Mouse (Mus musculus) neural tube, embryonic 15.5 days (tissue): Measurements from ENCODE around the gene Slc13a2. TPM values are rescaled to one million over a fixed set of nuclear protein-coding genes. Genes with fewer than 3 reads are reported as not detected.

Source experiments
- ATAC-seq: fragments of 200-750 bp; cut with Nextera tagmentation; 2 replicates; pipeline ENCODE4 v1.8.0; 2017; ENCODE audit warnings: mild to moderate bottlenecking, moderate TSS enrichment, moderate library complexity; ENCODE audit not compliant: low FRiP score
- H3K27ac ChIP-seq: fragments of 300-500 bp; sonication (generic); replicated peaks from 2 replicates; pipeline ENCODE4 v1.5.1; 2015; ENCODE audit warnings: mild to moderate bottlenecking, inconsistent platforms
- H3K27me3 ChIP-seq: fragments of 300-500 bp; sonication (generic); replicated peaks from 2 replicates; pipeline ENCODE4 v1.6.1; 2015; ENCODE audit warnings: inconsistent platforms
- H3K36me3 ChIP-seq: fragments of 300-500 bp; sonication (generic); 2 replicates; pipeline ENCODE4 v1.6.1; 2015; ENCODE audit warnings: inconsistent platforms
- H3K4me1 ChIP-seq: fragments of 300-500 bp; sonication (generic); 2 replicates; pipeline ENCODE4 v1.6.1; 2015; ENCODE audit warnings: inconsistent platforms
- H3K4me2 ChIP-seq: fragments of 300-500 bp; sonication (generic); 2 replicates; pipeline ENCODE4 v1.6.1; 2015; ENCODE audit warnings: inconsistent platforms, mild to moderate bottlenecking, moderate library complexity
- H3K4me3 ChIP-seq: fragments of 300-500 bp; sonication (generic); replicated peaks from 2 replicates; pipeline ENCODE4 v1.5.1; 2015; ENCODE audit warnings: mild to moderate bottlenecking, inconsistent platforms
- H3K9ac ChIP-seq: fragments of 300-500 bp; sonication (generic); replicated peaks from 2 replicates; pipeline ENCODE4 v1.6.1; 2015; ENCODE audit warnings: mild to moderate bottlenecking, inconsistent platforms
- H3K9me3 ChIP-seq: fragments of 300-500 bp; sonication (generic); replicated peaks from 2 replicates; pipeline ENCODE4 v1.6.1; 2016; ENCODE audit warnings: inconsistent platforms
- WGBS: fragments of 180-500 bp; shearing (Covaris S2); methylation state at CpG from one replicate; pipeline ENCODE4 v1.1.7; 2015; ENCODE audit warnings: mixed read lengths; 5-methylcytosine and 5-hydroxymethylcytosine counted together
- polyA plus RNA-seq: library from polyadenylated mRNA; unstranded; fragments of >200 nt; fragmentation: Nextera tagmentation; extraction: Ambion mirVana; gene quantifications from 2 replicates; pipeline ENCODE4 v1.2.1, GENCODE M21; 2015

Gene Slc13a2
- polyA plus RNA-seq, 1 experiment from 2014 or later = not detected

GRCm38 (mm10) chr11:78347908-78348307 is 74.1 kb downstream of the Slc13a2 start:
- Histone ChIP-seq H3K4me1 (peaks cover 32% of the 10 kb centered on the region), H3K4me3 (no peak overlapping the region), H3K36me3 (peaks cover 14% of the 10 kb centered on the region), H3K9me3 (no peaks in the 10 kb centered on the region), H3K27ac (no peak overlapping the region), H3K9ac (no peak overlapping the region), H3K27me3 (no peaks in the 10 kb centered on the region), H3K4me2 (no peak overlapping the region)
- ATAC-seq = no peak
- 74% methylated on average over 9 of the region's 9 CpGs for WGBS

Other genes starting within 250 kb of the Slc13a2 start
- gene Nek8, start 245.5 kb downstream of the Slc13a2 start, polyA plus RNA-seq = 7.0 and 9.7 TPM in 2 replicates
- gene Tlcd1, start 245.5 kb downstream of the Slc13a2 start, polyA plus RNA-seq = 19.3 and 20.0 TPM in 2 replicates
- gene Rpl23a, start 238.6 kb downstream of the Slc13a2 start, polyA plus RNA-seq = 774 and 869 TPM in 2 replicates
- gene Rab34, start 233.8 kb downstream of the Slc13a2 start, polyA plus RNA-seq = 66.1 and 71.0 TPM in 2 replicates
- gene Proca1, start 228.8 kb downstream of the Slc13a2 start, polyA plus RNA-seq = 3.3 and 4.8 TPM in 2 replicates
- 93.2 and 97.1 TPM in 2 replicates for gene Sdf2, start 176.5 kb downstream of the Slc13a2 start, polyA plus RNA-seq
- 22.9 and 25.1 TPM in 2 replicates for gene Supt6, start 176.2 kb downstream of the Slc13a2 start, polyA plus RNA-seq
- 56.5 and 65.2 TPM in 2 replicates for gene 2610507B11Rik, start 160.5 kb downstream of the Slc13a2 start, polyA plus RNA-seq
- gene BC030499, start 131.4 kb downstream of the Slc13a2 start, polyA plus RNA-seq = 0.40 and 0.42 TPM in 2 replicates
- 6.5 and 13.1 TPM in 2 replicates for gene Spag5, start 120.7 kb downstream of the Slc13a2 start, polyA plus RNA-seq
- 328 and 382 TPM in 2 replicates for gene Aldoc, start 99.2 kb downstream of the Slc13a2 start, polyA plus RNA-seq
- gene Pigs, start 93.8 kb downstream of the Slc13a2 start, polyA plus RNA-seq = 83.2 and 86.4 TPM in 2 replicates
- gene Unc119, start 78.7 kb downstream of the Slc13a2 start, polyA plus RNA-seq = 84.3 and 88.3 TPM in 2 replicates
- gene Foxn1, start 35.7 kb downstream of the Slc13a2 start, polyA plus RNA-seq = 11.8 TPM in 1 of 2 replicates, not detected in the other
- 23.4 and 26.0 TPM in 2 replicates for gene Slc46a1, start 43.5 kb upstream of the Slc13a2 start, polyA plus RNA-seq
- gene Sarm1, start 75.5 kb upstream of the Slc13a2 start, polyA plus RNA-seq = 38.8 and 49.0 TPM in 2 replicates
- gene Vtn, start 76.9 kb upstream of the Slc13a2 start, polyA plus RNA-seq = 151 and 156 TPM in 2 replicates
- 0.12 TPM in 1 of 2 replicates, not detected in the other for gene Sebox, start 81.2 kb upstream of the Slc13a2 start, polyA plus RNA-seq
- 89.3 and 94.4 TPM in 2 replicates for gene Tmem199, start 90.0 kb upstream of the Slc13a2 start, polyA plus RNA-seq
- gene Poldip2, start 90.0 kb upstream of the Slc13a2 start, polyA plus RNA-seq = 182 and 192 TPM in 2 replicates
- gene Tnfaip1, start 114.1 kb upstream of the Slc13a2 start, polyA plus RNA-seq = 56.1 and 60.3 TPM in 2 replicates
- 120 and 127 TPM in 2 replicates for gene Ift20, start 114.1 kb upstream of the Slc13a2 start, polyA plus RNA-seq
- 43.1 and 50.4 TPM in 2 replicates for gene Tmem97, start 128.6 kb upstream of the Slc13a2 start, polyA plus RNA-seq